Mouse (Mus musculus): Measurements from ENCODE around the gene Tmem176a. TPM values are rescaled to one million over a fixed set of nuclear protein-coding genes. Genes with fewer than 3 reads are reported as not detected.

Gene Tmem176a
- polyA plus RNA-seq, 1 experiment from 2014 or later, result 184 TPM

- peaks cover 18% of the 10 kb centered on the region for H3K4me1 ChIP-seq (ENCODE audit: control insufficient read depth, insufficient read depth, low read length)
- H3K4me2 ChIP-seq (replicated peaks; ENCODE audit: low read depth, low read length), result no peak overlapping the region
- H3K27me3 ChIP-seq (ENCODE audit: control insufficient read depth, insufficient read depth, low read length), result no peaks in the 10 kb centered on the region
- no peak overlapping the region for H3K27ac ChIP-seq (ENCODE audit: low read length)
- ATAC-seq (ENCODE audit: insufficient number of reproducible peaks, insufficient read depth, low FRiP score, low read depth), result no peak
- H3K4me3 ChIP-seq (ENCODE audit: low read depth, low read length), result no peak overlapping the region
- no peaks in the 10 kb centered on the region for H3K9me3 ChIP-seq (ENCODE audit: control insufficient read depth, low read depth, low read length)
- 86% methylated on average over 5 of the region's 5 CpGs for WGBS
- no peak overlapping the region for H3K9ac ChIP-seq (replicated peaks; ENCODE audit: low read depth, low read length)
- H3K36me3 ChIP-seq (ENCODE audit: control insufficient read depth, insufficient read depth, low read length), result peaks cover 42% of the 10 kb centered on the region
Observed at GRCm38 (mm10) chr6:48835241-48835640, 5.5 kb upstream of the Tmem176a start.

DNA sequence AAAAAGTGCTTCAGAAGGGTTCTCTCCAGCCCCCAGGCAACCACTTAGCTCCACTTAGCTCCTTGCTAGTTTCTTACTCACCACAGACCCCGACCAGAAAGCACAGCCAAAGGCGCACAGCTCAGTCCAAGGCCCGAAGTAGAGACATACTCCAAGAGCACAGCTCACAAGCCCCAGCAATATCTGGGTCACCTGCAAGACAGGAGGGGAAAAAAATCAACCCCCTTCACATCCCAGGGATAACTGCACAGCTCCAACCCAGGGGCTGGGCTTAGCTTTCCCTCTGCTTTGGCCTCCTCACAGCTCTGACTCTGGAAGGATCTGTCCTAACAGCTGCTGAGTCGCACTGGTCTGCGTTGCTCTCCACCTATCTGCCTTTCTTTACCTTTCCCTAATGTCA lies 4.6 kb upstream of the Tmem176a start:
- Histone ChIP-seq H3K4me2 (replicated peaks; ENCODE audit: low read depth, low read length) (no peak overlapping the region), H3K9ac (replicated peaks; ENCODE audit: low read depth, low read length) (no peak overlapping the region), H3K4me3 (ENCODE audit: low read depth, low read length) (no peak overlapping the region), H3K27ac (ENCODE audit: low read length) (no peak overlapping the region), H3K9me3 (ENCODE audit: control insufficient read depth, low read depth, low read length) (no peaks in the 10 kb centered on the region), H3K4me1 (ENCODE audit: control insufficient read depth, insufficient read depth, low read length) (peaks cover 15% of the 10 kb centered on the region), H3K27me3 (ENCODE audit: control insufficient read depth, insufficient read depth, low read length) (no peaks in the 10 kb centered on the region), H3K36me3 (ENCODE audit: control insufficient read depth, insufficient read depth, low read length) (peaks cover 42% of the 10 kb centered on the region)
- 88% methylated on average over 5 of the region's 5 CpGs for WGBS
- no peak for ATAC-seq (ENCODE audit: insufficient number of reproducible peaks, insufficient read depth, low FRiP score, low read depth)

DNA sequence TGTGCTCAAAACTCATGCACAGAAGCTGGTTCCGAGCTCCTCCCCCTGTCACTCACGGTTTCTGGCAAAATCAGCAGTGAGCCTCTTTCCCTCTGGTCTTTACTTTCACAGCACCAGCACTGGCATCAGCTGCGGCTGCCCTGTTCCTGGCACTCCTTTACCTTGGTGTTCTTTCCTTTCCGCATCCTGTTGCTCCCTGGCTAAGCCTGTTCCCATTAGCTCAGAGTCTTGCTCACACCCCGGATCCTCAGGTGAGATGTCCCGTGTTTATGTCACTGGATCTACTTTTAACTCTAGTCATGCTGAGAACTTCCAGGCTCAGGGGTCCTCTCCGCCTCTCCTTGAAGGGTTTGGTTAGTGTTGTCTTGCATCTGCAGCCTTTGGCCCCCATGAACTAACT lies 3.2 kb upstream of the Tmem176a start:
- Histone ChIP-seq H3K27me3 (ENCODE audit: control insufficient read depth, insufficient read depth, low read length) (no peaks in the 10 kb centered on the region), H3K4me1 (ENCODE audit: control insufficient read depth, insufficient read depth, low read length) (peaks cover 25% of the 10 kb centered on the region), H3K27ac (ENCODE audit: low read length) (no peak overlapping the region), H3K9ac (replicated peaks; ENCODE audit: low read depth, low read length) (no peak overlapping the region), H3K4me2 (replicated peaks; ENCODE audit: low read depth, low read length) (no peak overlapping the region), H3K9me3 (ENCODE audit: control insufficient read depth, low read depth, low read length) (no peaks in the 10 kb centered on the region), H3K4me3 (ENCODE audit: low read depth, low read length) (no peak overlapping the region), H3K36me3 (ENCODE audit: control insufficient read depth, insufficient read depth, low read length) (peaks cover 43% of the 10 kb centered on the region)
- no peak for ATAC-seq (ENCODE audit: insufficient number of reproducible peaks, insufficient read depth, low FRiP score, low read depth)
- 82% methylated on average over 7 of the region's 7 CpGs for WGBS

DNA sequence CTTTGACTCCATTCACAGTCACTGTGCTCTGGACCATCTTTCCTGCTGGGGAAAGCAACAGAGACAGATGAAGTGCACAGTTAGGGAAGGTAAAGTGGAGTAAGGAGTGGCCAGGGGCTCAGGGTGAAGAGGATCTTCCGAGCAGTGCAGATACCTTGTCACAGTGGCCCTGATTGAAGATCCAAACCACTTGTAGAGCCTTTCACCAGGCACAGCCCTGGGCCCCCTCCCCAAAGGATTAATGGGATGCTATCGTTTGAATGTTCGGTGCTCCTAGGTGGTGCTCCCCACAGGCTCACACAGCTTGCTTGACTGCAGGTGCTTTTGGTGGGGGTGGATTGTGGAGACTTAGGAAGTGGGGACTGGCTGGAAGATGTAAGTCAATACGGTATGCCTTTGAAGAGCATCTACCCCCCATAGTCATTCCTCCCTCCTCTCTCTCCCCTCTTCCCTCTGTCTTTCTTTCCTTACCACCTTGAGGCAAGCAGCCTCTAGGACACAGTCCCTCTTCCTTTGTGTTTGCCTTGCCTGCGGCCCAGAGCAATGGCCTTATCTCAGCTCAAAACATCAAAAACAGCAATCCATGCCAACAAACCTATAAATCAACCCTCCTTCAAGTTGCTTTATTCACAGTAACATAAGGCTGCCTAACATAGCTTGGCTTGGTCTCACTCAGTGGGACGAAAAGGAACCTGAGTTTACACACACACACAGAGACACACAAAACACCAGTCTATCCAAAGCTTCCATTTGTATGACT lies 2.2 kb upstream of the Tmem176a start:
- peak overlapping the region; percentile 91 for H3K4me2 ChIP-seq (replicated peaks; ENCODE audit: low read depth, low read length)
- peaks cover 47% of the 10 kb centered on the region for H3K36me3 ChIP-seq (ENCODE audit: control insufficient read depth, insufficient read depth, low read length)
- H3K27me3 ChIP-seq (ENCODE audit: control insufficient read depth, insufficient read depth, low read length), result no peaks in the 10 kb centered on the region
- no peak for ATAC-seq (ENCODE audit: insufficient number of reproducible peaks, insufficient read depth, low FRiP score, low read depth)
- peaks cover 27% of the 10 kb centered on the region for H3K4me1 ChIP-seq (ENCODE audit: control insufficient read depth, insufficient read depth, low read length)
- no peak overlapping the region for H3K4me3 ChIP-seq (ENCODE audit: low read depth, low read length)
- H3K9ac ChIP-seq (replicated peaks; ENCODE audit: low read depth, low read length), result 0 out of 2 replicates have a peak overlapping the region, but pooled peaks have one; percentile 3
- 67% methylated on average over 6 of the region's 6 CpGs for WGBS
- H3K27ac ChIP-seq (ENCODE audit: low read length), result no peak overlapping the region
- no peaks in the 10 kb centered on the region for H3K9me3 ChIP-seq (ENCODE audit: control insufficient read depth, low read depth, low read length)

GRCm38 (mm10) chr6:48840973-48841625 lies 380 bp downstream of the Tmem176a start, which contains the start of gene Tmem176b:
Gene Tmem176b (minus strand): TSS chr6:48841496.
- 4% methylated on average over 6 of the region's 6 CpGs for WGBS
- ATAC-seq (ENCODE audit: insufficient number of reproducible peaks, insufficient read depth, low FRiP score, low read depth), result peak; percentile 91
- Histone ChIP-seq H3K9ac (replicated peaks; ENCODE audit: low read depth, low read length) (peak within 1 kb of the TSS; percentile 67), H3K36me3 (ENCODE audit: control insufficient read depth, insufficient read depth, low read length) (peaks cover 37% of the 10 kb centered on the region), H3K4me3 (ENCODE audit: low read depth, low read length) (peak within 1 kb of the TSS; percentile 52), H3K9me3 (ENCODE audit: control insufficient read depth, low read depth, low read length) (no peaks in the 10 kb centered on the region), H3K27ac (ENCODE audit: low read length) (peak within 1 kb of the TSS; percentile 93), H3K4me2 (replicated peaks; ENCODE audit: low read depth, low read length) (peak within 1 kb of the TSS; percentile 91), H3K27me3 (ENCODE audit: control insufficient read depth, insufficient read depth, low read length) (no peaks in the 10 kb centered on the region), H3K4me1 (ENCODE audit: control insufficient read depth, insufficient read depth, low read length) (peaks cover 27% of the 10 kb centered on the region)

- Histone ChIP-seq H3K9ac (replicated peaks; ENCODE audit: low read depth, low read length) (peak overlapping the region; percentile 67), H3K27ac (ENCODE audit: low read length) (peak overlapping the region; percentile 93), H3K4me1 (ENCODE audit: control insufficient read depth, insufficient read depth, low read length) (peaks cover 27% of the 10 kb centered on the region), H3K4me2 (replicated peaks; ENCODE audit: low read depth, low read length) (peak overlapping the region; percentile 91), H3K9me3 (ENCODE audit: control insufficient read depth, low read depth, low read length) (no peaks in the 10 kb centered on the region), H3K27me3 (ENCODE audit: control insufficient read depth, insufficient read depth, low read length) (no peaks in the 10 kb centered on the region), H3K36me3 (ENCODE audit: control insufficient read depth, insufficient read depth, low read length) (peaks cover 32% of the 10 kb centered on the region), H3K4me3 (ENCODE audit: low read depth, low read length) (peak overlapping the region; percentile 52)
- WGBS, result 43% methylated on average over 11 of the region's 11 CpGs
- no peak for ATAC-seq (ENCODE audit: insufficient number of reproducible peaks, insufficient read depth, low FRiP score, low read depth)
Observed at GRCm38 (mm10) chr6:48842111-48842842, 1.6 kb downstream of the Tmem176a start.

GRCm38 (mm10) chr6:48845086-48845485 lies 4.4 kb downstream of the Tmem176a start:
- no peaks in the 10 kb centered on the region for H3K9me3 ChIP-seq (ENCODE audit: control insufficient read depth, low read depth, low read length)
- no peak overlapping the region for H3K4me3 ChIP-seq (ENCODE audit: low read depth, low read length)
- H3K27ac ChIP-seq (ENCODE audit: low read length), result no peak overlapping the region
- H3K9ac ChIP-seq (replicated peaks; ENCODE audit: low read depth, low read length), result no peak overlapping the region
- H3K4me2 ChIP-seq (replicated peaks; ENCODE audit: low read depth, low read length), result no peak overlapping the region
- ATAC-seq (ENCODE audit: insufficient number of reproducible peaks, insufficient read depth, low FRiP score, low read depth), result no peak
- peaks cover 12% of the 10 kb centered on the region for H3K4me1 ChIP-seq (ENCODE audit: control insufficient read depth, insufficient read depth, low read length)
- no peaks in the 10 kb centered on the region for H3K27me3 ChIP-seq (ENCODE audit: control insufficient read depth, insufficient read depth, low read length)
- H3K36me3 ChIP-seq (ENCODE audit: control insufficient read depth, insufficient read depth, low read length), result peaks cover 22% of the 10 kb centered on the region; the same call in 1 of the 2 replicates
- 61% methylated on average over 4 of the region's 4 CpGs for WGBS

DNA sequence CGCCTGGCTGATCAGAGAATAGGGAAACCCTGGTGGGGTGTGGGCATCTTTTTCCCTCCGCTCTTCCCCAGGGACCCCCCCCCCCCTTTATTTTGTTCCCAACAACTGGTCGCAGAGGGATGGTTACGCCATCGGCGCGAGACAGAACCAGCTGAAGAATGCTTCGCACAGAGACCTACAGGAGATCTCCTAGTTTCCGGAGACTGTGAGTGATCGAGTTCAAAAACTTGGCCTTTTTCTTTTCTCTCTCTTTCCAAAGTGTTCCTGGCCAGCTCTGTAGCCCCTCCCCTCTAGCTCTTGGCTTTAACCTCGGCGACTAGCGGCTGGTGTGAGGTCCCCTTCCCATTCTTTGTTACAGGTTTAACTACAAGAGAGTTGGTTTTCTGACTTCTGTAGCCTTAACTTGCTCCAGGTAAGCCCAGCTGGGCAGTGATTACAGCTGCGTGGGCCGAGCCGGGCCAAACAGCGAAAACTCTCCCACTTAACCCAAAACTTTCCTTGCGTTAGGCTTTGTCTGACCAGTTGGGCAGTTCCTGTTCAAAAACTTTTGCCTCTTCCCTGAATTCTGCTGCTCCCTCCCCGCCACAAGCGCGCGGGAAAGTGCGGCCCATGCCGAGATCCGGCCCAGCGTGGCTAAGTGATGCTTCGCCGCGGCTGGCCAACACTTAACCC lies 11.2 kb downstream of the Tmem176a start:
- peak overlapping the region; percentile 47 for H3K4me2 ChIP-seq (replicated peaks; ENCODE audit: low read depth, low read length)
- no peaks in the 10 kb centered on the region for H3K36me3 ChIP-seq (ENCODE audit: control insufficient read depth, insufficient read depth, low read length)
- H3K27me3 ChIP-seq (ENCODE audit: control insufficient read depth, insufficient read depth, low read length), result no peaks in the 10 kb centered on the region
- 0 out of 2 replicates have a peak overlapping the region, but pooled peaks have one; percentile 18 for H3K9ac ChIP-seq (replicated peaks; ENCODE audit: low read depth, low read length)
- no peaks in the 10 kb centered on the region for H3K9me3 ChIP-seq (ENCODE audit: control insufficient read depth, low read depth, low read length)
- peak; percentile 65; the same call in 1 of the 2 replicates for ATAC-seq (ENCODE audit: insufficient number of reproducible peaks, insufficient read depth, low FRiP score, low read depth)
- H3K4me3 ChIP-seq (ENCODE audit: low read depth, low read length), result peak overlapping the region; percentile 18
- peak overlapping the region; percentile 85 for H3K27ac ChIP-seq (ENCODE audit: low read length)
- under 1% methylated on average over 28 of the region's 29 CpGs for WGBS
- H3K4me1 ChIP-seq (ENCODE audit: control insufficient read depth, insufficient read depth, low read length), result no peaks in the 10 kb centered on the region
